Comparison of ENCODE assay signal across 11 mouse cellular contexts in genomic region chr4:141033606-141034549, GRCm38 (mm10). TPM values are rescaled to one million over a fixed set of nuclear protein-coding genes. Genes with fewer than 3 reads are reported as not detected.
DNase-seq lines count a peak whose midpoint lies in the region; ATAC-seq lines count a peak whose summit lies in the region.
"Had no signal": no experiment of that assay in that cellular context is flagged by ENCODE, and none has a peak within 500 bp of the region (broad histone marks: within the 10 kb centered on the region; RNA-seq: fewer than 3 reads in every experiment).

No protein-coding gene starts in this region.

- no peaks in the 10 kb centered on the region for H3K9me3 ChIP-seq in kidney, embryonic 15.5 days (replicated peaks)
- H3K9me3 ChIP-seq: liver, embryonic 15.5 days had no signal

- ATAC-seq in common myeloid progenitor, adult 5-6 weeks (replicated peaks; ENCODE audit: low read depth, poor library complexity, severe bottlenecking) = peak; percentile 2; the same call in 1 of the 2 replicates
- 0 out of 2 replicates have a peak, but pooled peaks have one; percentile 31 for ATAC-seq in kidney, embryonic 15.5 days (replicated peaks; ENCODE audit: low FRiP score)
- peak; percentile 58 for ATAC-seq in megakaryocyte-erythroid progenitor cell, adult 5-6 weeks (replicated peaks; ENCODE audit: low FRiP score, low TSS enrichment, poor library complexity, severe bottlenecking)
- ATAC-seq in inflammation-experienced regulatory T-cells, adult 6 months = no peak

- H3K4me1 ChIP-seq in kidney, embryonic 15.5 days = 0 out of 2 replicates have a peak, but pooled peaks cover 8% of the 10 kb centered on the region

- H3K9ac ChIP-seq in kidney, embryonic 15.5 days = no peak overlapping the region
- H3K9ac ChIP-seq: liver, embryonic 15.5 days had no signal

- 0 out of 2 replicates have a peak overlapping the region, but pooled peaks have one; percentile 11 for H3K27ac ChIP-seq in kidney, embryonic 15.5 days
- H3K27ac ChIP-seq: liver, embryonic 15.5 days had no signal

- H3K36me3 ChIP-seq in kidney, embryonic 15.5 days = peaks cover 91% of the 10 kb centered on the region
- H3K36me3 ChIP-seq: liver, embryonic 15.5 days had no signal

- WGBS in kidney, embryonic 15.5 days = 70% methylated on average over 27 of the region's 27 CpGs

- no peak overlapping the region for H3K4me3 ChIP-seq in kidney, embryonic 15.5 days (replicated peaks)
- H3K4me3 ChIP-seq: liver, embryonic 15.5 days had no signal

- H3K27me3 ChIP-seq in kidney, embryonic 15.5 days = no peaks in the 10 kb centered on the region
- H3K27me3 ChIP-seq: liver, embryonic 15.5 days had no signal

- DNase-seq in left cerebral cortex, postnatal 4 days = peak; percentile 48
- DNase-seq in left cerebral cortex, adult 11 months (ENCODE audit: low spot score) = no peak
- DNase-seq in embryo, embryonic 9.5 days (ENCODE audit: extremely low spot score) = no peak
- DNase-seq in T-cell, adult 2 months (ENCODE audit: low spot score) = no peak
- DNase-seq: thymus, adult 18-20 months had no signal

- no peak overlapping the region for H3K4me2 ChIP-seq in kidney, embryonic 15.5 days
- H3K4me2 ChIP-seq: liver, embryonic 15.5 days had no signal

- intact Hi-C loops in left cerebral cortex, postnatal 4 days (cut with DNase I) = loop anchor here (5.0 kb wide), 1 partner anchor 72 kb away; the partner anchor contains the start of gene Sdhb

RNA-seq across cellular contexts. Expression of gene Mfap2, which starts 23.7 kb away (rescaled TPM):
- 10 to 100 TPM; 37.0 to 39.0 TPM for total RNA-seq in left cerebral cortex, postnatal 4 days (2021)
- not detected in 2 replicates for total RNA-seq in common myeloid progenitor, adult 5-6 weeks (2017)
- 340 and 433 TPM in 2 replicates for polyA plus RNA-seq in kidney, embryonic 15.5 days (2015; fragmentation: Nextera tagmentation; extraction: Ambion mirVana)
- total RNA-seq in megakaryocyte-erythroid progenitor cell, adult 5-6 weeks (2014; fragmentation: Nextera tagmentation) = not detected in 2 replicates
- total RNA-seq in megakaryocyte-erythroid progenitor cell, adult 5-6 weeks (2017) = not detected in 2 replicates
- not detected for polyA plus RNA-seq in inflammation-experienced regulatory T-cells, adult 6 months (2017; shearing (Covaris generic))

RNA-seq across cellular contexts. Expression of gene Crocc, which starts 26.5 kb away (rescaled TPM):
- total RNA-seq in left cerebral cortex, postnatal 4 days (2021) = 10 to 100 TPM; 36.7 to 37.2 TPM
- total RNA-seq in common myeloid progenitor, adult 5-6 weeks (2017) = 4.3 and 9.3 TPM in 2 replicates
- polyA plus RNA-seq in kidney, embryonic 15.5 days (2015; fragmentation: Nextera tagmentation; extraction: Ambion mirVana) = 8.5 and 9.5 TPM in 2 replicates
- 6.9 and 8.9 TPM in 2 replicates for total RNA-seq in megakaryocyte-erythroid progenitor cell, adult 5-6 weeks (2014; fragmentation: Nextera tagmentation)
- 1.3 and 5.7 TPM in 2 replicates for total RNA-seq in megakaryocyte-erythroid progenitor cell, adult 5-6 weeks (2017)
- 1 to 10 TPM in 1 of 3 experiments, under 1 TPM in 2; 0.67 to 1.2 (median 0.67) TPM for polyA plus RNA-seq in inflammation-experienced regulatory T-cells, adult 6 months (2017; shearing (Covaris generic))

RNA-seq across cellular contexts. Expression of gene Necap2, which starts 44.3 kb away (rescaled TPM):
- 10 to 100 TPM; 36.6 to 41.4 TPM for total RNA-seq in left cerebral cortex, postnatal 4 days (2021)
- total RNA-seq in common myeloid progenitor, adult 5-6 weeks (2017) = 60.3 and 78.8 TPM in 2 replicates
- polyA plus RNA-seq in kidney, embryonic 15.5 days (2015; fragmentation: Nextera tagmentation; extraction: Ambion mirVana) = 80.0 and 89.4 TPM in 2 replicates
- 127 and 188 TPM in 2 replicates for total RNA-seq in megakaryocyte-erythroid progenitor cell, adult 5-6 weeks (2014; fragmentation: Nextera tagmentation)
- total RNA-seq in megakaryocyte-erythroid progenitor cell, adult 5-6 weeks (2017) = 123 and 153 TPM in 2 replicates
- 10 to 100 TPM; 85.9 to 95.9 (median 91.8) TPM for polyA plus RNA-seq in inflammation-experienced regulatory T-cells, adult 6 months (2017; shearing (Covaris generic))

RNA-seq across cellular contexts. Expression of gene Atp13a2, which starts 47.2 kb away (rescaled TPM):
- 100 to 1,000 TPM; 237 to 241 TPM for total RNA-seq in left cerebral cortex, postnatal 4 days (2021)
- 33.6 and 63.3 TPM in 2 replicates for total RNA-seq in common myeloid progenitor, adult 5-6 weeks (2017)
- 40.5 and 45.3 TPM in 2 replicates for polyA plus RNA-seq in kidney, embryonic 15.5 days (2015; fragmentation: Nextera tagmentation; extraction: Ambion mirVana)
- 24.6 and 25.2 TPM in 2 replicates for total RNA-seq in megakaryocyte-erythroid progenitor cell, adult 5-6 weeks (2014; fragmentation: Nextera tagmentation)
- 20.4 and 28.7 TPM in 2 replicates for total RNA-seq in megakaryocyte-erythroid progenitor cell, adult 5-6 weeks (2017)
- 1 to 10 TPM; 3.1 to 5.9 (median 5.6) TPM for polyA plus RNA-seq in inflammation-experienced regulatory T-cells, adult 6 months (2017; shearing (Covaris generic))

RNA-seq across cellular contexts. Expression of gene Spata21, which starts 54.3 kb away (rescaled TPM):
- under 1 TPM in 1 of 2 experiments, not detected in 1; 0.40 TPM for total RNA-seq in left cerebral cortex, postnatal 4 days (2021)
- total RNA-seq in common myeloid progenitor, adult 5-6 weeks (2017) = not detected in 2 replicates
- 0.50 and 0.64 TPM in 2 replicates for polyA plus RNA-seq in kidney, embryonic 15.5 days (2015; fragmentation: Nextera tagmentation; extraction: Ambion mirVana)
- not detected in 2 replicates for total RNA-seq in megakaryocyte-erythroid progenitor cell, adult 5-6 weeks (2014; fragmentation: Nextera tagmentation)
- total RNA-seq in megakaryocyte-erythroid progenitor cell, adult 5-6 weeks (2017) = not detected in 2 replicates
- 1 to 10 TPM; 1.1 to 1.5 (median 1.5) TPM for polyA plus RNA-seq in inflammation-experienced regulatory T-cells, adult 6 months (2017; shearing (Covaris generic))
- total RNA-seq: gastrocnemius, adult 8-10 months had no signal
- polyA plus RNA-seq: liver, embryonic 15.5 days had no signal

Comparison
In these comparisons a context has a peak if more than half of its experiments do, and no peak if none do; other contexts are left out.
1. RNA of gene Mfap2, which starts 23.7 kb away (total RNA-seq): 37.0 to 39.0 TPM in left cerebral cortex, postnatal 4 days; not detected in common myeloid progenitor, adult 5-6 weeks and not detected in megakaryocyte-erythroid progenitor cell, adult 5-6 weeks; every median in the first group is over 10 times any median in the second.